ENCODE assay signal across 17 mouse cellular contexts in genomic region chr13:59499374-59499773, GRCm38 (mm10).
A peak's percentile ranks its signal among the peaks of the same experiment; 100 is the strongest.
DNase-seq lines count a peak whose midpoint lies in the region; ATAC-seq and TF ChIP-seq lines count a peak whose summit lies in the region.
"Had no signal": no experiment of that assay in that cellular context is flagged by ENCODE, and none has a peak within 500 bp of the region (broad histone marks: within the 10 kb centered on the region; RNA-seq: fewer than 3 reads in every experiment).

No protein-coding gene starts in this region.

- intact Hi-C loops in heart, postnatal 10 days (cut with DNase I): no loop called here

- H3K27me3 ChIP-seq in heart, embryonic 11.5 days (ENCODE audit: control insufficient read depth, insufficient read depth, low read length): no peaks in the 10 kb centered on the region
- H3K27me3 ChIP-seq: embryonic facial prominence, embryonic 15.5 days; neural tube, embryonic 15.5 days had no signal

- no peaks in the 10 kb centered on the region for H3K4me1 ChIP-seq in heart, embryonic 11.5 days (ENCODE audit: control insufficient read depth, insufficient read depth, low read length)
- H3K4me1 ChIP-seq: embryonic facial prominence, embryonic 15.5 days had no signal

- no peak overlapping the region for H3K27ac ChIP-seq in heart, embryonic 11.5 days (ENCODE audit: low read depth, low read length)
- peak overlapping the region; percentile 66 for H3K27ac ChIP-seq in layer of hippocampus, adult 2 months
- H3K27ac ChIP-seq: embryonic facial prominence, embryonic 15.5 days; neural tube, embryonic 15.5 days had no signal

- no peak overlapping the region for H3K4me3 ChIP-seq in heart, embryonic 11.5 days (ENCODE audit: low read depth, low read length)
- H3K4me3 ChIP-seq in layer of hippocampus, adult 2 months: no peak overlapping the region
- H3K4me3 ChIP-seq: embryonic facial prominence, embryonic 15.5 days; neural tube, embryonic 15.5 days had no signal

- DNase-seq in adrenal gland, postnatal 14 days: peak; percentile 68
- DNase-seq in adrenal gland, adult 18-20 months (ENCODE audit: low spot score in 2 of 2): no peak
- peak; percentile 96 for DNase-seq in heart, adult 11 months
- DNase-seq in layer of hippocampus, adult 2 months (ENCODE audit: low spot score in 2 of 2): no peak
- DNase-seq in layer of hippocampus, adult 9-11 months: no peak
- peak; percentile 80 to 82 for DNase-seq in heart, postnatal 10 days
- DNase-seq in frontal cortex, postnatal 14 days (ENCODE audit: low spot score in 2 of 2): no peak
- DNase-seq: kidney, adult 8-10 months; lung, postnatal 4 days; spleen, adult 18-20 months; thymus, postnatal 25 days had no signal

- no peak for TF ChIP-seq CTCF in layer of hippocampus, adult 2 months (conservative IDR thresholded peaks at IDR 0.05)

- H3K9me3 ChIP-seq in heart, embryonic 11.5 days (replicated peaks; ENCODE audit: control insufficient read depth, low read length): no peaks in the 10 kb centered on the region
- H3K9me3 ChIP-seq: embryonic facial prominence, embryonic 15.5 days; G1E; neural tube, embryonic 15.5 days had no signal

- 78% methylated on average over 2 of the region's 2 CpGs for WGBS in heart, embryonic 11.5 days (ENCODE audit: insufficient replicate concordance)

- H3K4me2 ChIP-seq in heart, embryonic 11.5 days: no peak overlapping the region
- H3K4me2 ChIP-seq: embryonic facial prominence, embryonic 15.5 days; neural tube, embryonic 15.5 days had no signal

- no peak overlapping the region for H3K9ac ChIP-seq in heart, embryonic 11.5 days (ENCODE audit: low read depth, low read length)
- H3K9ac ChIP-seq: embryonic facial prominence, embryonic 15.5 days; neural tube, embryonic 15.5 days had no signal

- no peak for ATAC-seq in heart, embryonic 11.5 days (replicated peaks; ENCODE audit: insufficient number of reproducible peaks, low FRiP score, low TSS enrichment)
- ATAC-seq: forebrain, embryonic 16.5 days; midbrain, embryonic 16.5 days had no signal

- peaks cover 9% of the 10 kb centered on the region; the same call in 1 of the 2 replicates for H3K36me3 ChIP-seq in heart, embryonic 11.5 days (ENCODE audit: control insufficient read depth, insufficient read depth, low read length)

Comparison
In these comparisons a context has a peak if more than half of its experiments do, and no peak if none do; other contexts are left out.
1. DNase-seq: peak in adrenal gland, postnatal 14 days (single experiment), heart, adult 11 months (single experiment) and heart, postnatal 10 days (2 of 2); none in adrenal gland, adult 18-20 months (0 of 2), layer of hippocampus, adult 2 months (0 of 2), layer of hippocampus, adult 9-11 months (single experiment) and frontal cortex, postnatal 14 days (0 of 2).